Mouse (Mus musculus) neural tube, embryonic 14.5 days (tissue): ENCODE measurements around the gene Abcc3. TPM values are rescaled to one million over a fixed set of nuclear protein-coding genes. Genes with fewer than 3 reads are reported as not detected.
"Not testable (repeated sequence)": the region's sequence is repeated elsewhere in the genome, so short reads cannot be mapped to it uniquely, and the experiment has no call there.

ENCODE experiments used
- ATAC-seq: fragments of 200-750 bp; cut with Nextera tagmentation; 2 replicates; pipeline ENCODE4 v1.8.0; 2017; ENCODE audit warnings: low read depth, mild to moderate bottlenecking, moderate TSS enrichment, moderate library complexity
- H3K27ac ChIP-seq: fragments of 300-500 bp; sonication (generic); 2 replicates; pipeline ENCODE4 v1.5.1; 2014; ENCODE audit warnings: low read depth, mild to moderate bottlenecking, control low read depth, low read length, moderate library complexity, mixed read lengths
- H3K27me3 ChIP-seq: fragments of 300-500 bp; sonication (generic); 2 replicates; pipeline ENCODE4 v1.6.1; 2014; ENCODE audit warnings: low read length; ENCODE audit not compliant: control insufficient read depth, insufficient read depth
- H3K36me3 ChIP-seq: fragments of 300-500 bp; sonication (generic); 2 replicates; pipeline ENCODE4 v1.6.1; 2014; ENCODE audit warnings: low read length, mixed read lengths; ENCODE audit not compliant: control insufficient read depth, insufficient read depth
- H3K4me1 ChIP-seq: fragments of 300-500 bp; sonication (generic); 2 replicates; pipeline ENCODE4 v1.6.1; 2014; ENCODE audit warnings: low read length; ENCODE audit not compliant: control insufficient read depth, insufficient read depth
- H3K4me2 ChIP-seq: fragments of 300-500 bp; sonication (generic); 2 replicates; pipeline ENCODE4 v1.6.1; 2014; ENCODE audit warnings: mild to moderate bottlenecking, low read depth, low read length, control low read depth
- H3K4me3 ChIP-seq: fragments of 300-500 bp; sonication (generic); 2 replicates; pipeline ENCODE4 v1.5.1; 2014; ENCODE audit warnings: low read depth, low read length, control low read depth, mixed read lengths
- H3K9ac ChIP-seq: fragments of 300-500 bp; sonication (generic); replicated peaks from 2 replicates; pipeline ENCODE4 v1.6.1; 2014; ENCODE audit warnings: low read depth, mild to moderate bottlenecking, control low read depth, low read length, mixed read lengths
- H3K9me3 ChIP-seq: fragments of 300-500 bp; sonication (generic); 2 replicates; pipeline ENCODE4 v1.6.1; 2016; ENCODE audit warnings: low read length; ENCODE audit not compliant: control insufficient read depth
- WGBS: fragments of 180-500 bp; shearing (Covaris S2); extraction: QIAGEN DNeasy Blood & Tissue Kit; methylation state at CpG from one replicate; pipeline ENCODE4 v1.1.7; 2014; 5-methylcytosine and 5-hydroxymethylcytosine counted together
- polyA plus RNA-seq: library from polyadenylated mRNA; unstranded; fragments of >200 nt; fragmentation: Nextera tagmentation; extraction: Ambion mirVana; gene quantifications from 2 replicates; pipeline ENCODE4 v1.2.1, GENCODE M21; 2014

Gene Abcc3
- polyA plus RNA-seq, 1 experiment from 2014 or later, result 1.4 TPM

DNA sequence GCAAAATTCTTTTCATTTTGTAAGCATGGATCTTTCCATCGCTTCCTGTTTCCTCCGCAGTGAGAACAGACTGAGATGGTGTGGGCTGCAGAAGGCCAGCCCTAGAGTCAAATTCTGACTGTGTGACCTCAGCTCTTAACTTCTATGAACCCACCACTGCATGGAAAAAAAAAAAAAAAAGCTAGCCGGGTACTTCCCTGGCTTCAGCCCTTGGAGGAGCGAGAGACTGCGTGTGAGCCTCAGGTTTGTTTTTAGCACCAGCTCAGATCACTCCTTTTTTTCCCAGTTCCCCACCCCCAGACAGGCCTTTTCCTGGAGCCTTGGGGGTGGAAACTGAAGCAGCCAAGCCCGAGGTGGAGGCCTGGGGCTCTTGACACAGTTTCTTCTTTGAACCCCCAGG, 12.6 kb upstream of the Abcc3 start:
- 66% methylated on average over 6 of the region's 6 CpGs for WGBS
- no peaks in the 10 kb centered on the region; the same call in 1 of the 2 replicates for H3K36me3 ChIP-seq
- no peak for ATAC-seq
- no peak overlapping the region for H3K27ac ChIP-seq
- H3K4me3 ChIP-seq, result no peak overlapping the region
- H3K4me2 ChIP-seq, result no peak overlapping the region
- peaks cover 24% of the 10 kb centered on the region; the same call in 1 of the 2 replicates for H3K4me1 ChIP-seq
- no peaks in the 10 kb centered on the region for H3K27me3 ChIP-seq
- no peaks in the 10 kb centered on the region for H3K9me3 ChIP-seq
- no peak overlapping the region for H3K9ac ChIP-seq

DNA sequence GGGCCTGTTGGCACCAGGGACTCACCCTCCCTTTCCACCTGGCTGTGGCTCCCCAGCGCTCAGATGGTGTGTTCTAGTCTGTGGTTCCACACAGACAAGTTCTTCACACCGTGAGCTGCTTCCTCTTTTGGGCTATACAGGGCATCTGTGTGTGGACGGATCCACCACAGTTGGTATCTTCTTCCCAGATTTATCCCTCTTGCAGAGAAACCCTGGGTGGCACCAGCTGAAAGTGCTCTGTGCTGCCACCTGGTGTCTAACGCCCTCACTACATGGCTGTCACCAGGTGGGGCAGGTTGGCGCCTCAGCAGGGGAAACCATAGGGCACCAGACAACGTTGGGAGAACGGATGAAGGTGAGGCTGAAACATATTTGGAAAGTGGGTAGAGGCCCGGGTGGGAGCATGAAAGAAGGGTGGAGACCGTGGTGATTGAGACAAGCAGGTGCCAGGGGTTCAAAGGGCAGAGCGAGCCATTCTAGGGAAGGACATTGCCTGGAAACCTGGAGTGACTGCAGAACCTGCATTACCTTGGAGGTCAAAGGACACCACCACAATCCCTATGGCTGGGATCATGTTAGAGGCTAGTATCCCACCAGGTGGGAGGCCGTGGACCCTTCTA, 12.0 kb upstream of the Abcc3 start:
- no peaks in the 10 kb centered on the region; the same call in 1 of the 2 replicates for H3K36me3 ChIP-seq
- no peak overlapping the region for H3K9ac ChIP-seq
- 28% methylated on average over 11 of the region's 11 CpGs for WGBS
- H3K4me1 ChIP-seq, result peaks cover 24% of the 10 kb centered on the region; the same call in 1 of the 2 replicates
- H3K27me3 ChIP-seq, result no peaks in the 10 kb centered on the region
- no peak overlapping the region for H3K4me3 ChIP-seq
- no peak overlapping the region for H3K4me2 ChIP-seq
- no peaks in the 10 kb centered on the region for H3K9me3 ChIP-seq
- H3K27ac ChIP-seq, result no peak overlapping the region
- no peak; the same call in 1 of the 2 replicates for ATAC-seq

DNA sequence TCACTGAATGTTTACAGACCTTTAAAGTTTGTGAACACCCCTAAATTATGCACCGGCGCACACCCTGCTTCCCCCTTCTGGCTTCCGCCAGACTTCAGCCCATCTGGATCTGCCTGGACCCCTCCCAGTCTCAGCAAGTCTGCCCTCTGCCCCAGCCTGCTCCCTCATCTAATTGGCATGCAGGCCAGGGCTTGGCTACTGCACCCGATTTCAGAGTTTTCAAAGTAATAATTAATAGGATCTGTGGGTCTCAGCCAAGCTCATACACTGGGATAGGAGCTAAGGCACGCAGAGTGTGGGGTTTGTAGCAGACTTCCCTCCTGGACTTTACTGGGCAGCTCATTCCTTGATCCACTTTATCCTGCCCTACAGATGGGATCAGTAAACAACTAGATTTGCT, 11.4 kb upstream of the Abcc3 start:
- H3K4me3 ChIP-seq, result no peak overlapping the region
- WGBS, result 60% methylated on average over 5 of the region's 5 CpGs
- no peak overlapping the region for H3K4me2 ChIP-seq
- no peaks in the 10 kb centered on the region for H3K9me3 ChIP-seq
- no peaks in the 10 kb centered on the region for H3K27me3 ChIP-seq
- no peak for ATAC-seq
- H3K4me1 ChIP-seq, result peaks cover 24% of the 10 kb centered on the region; the same call in 1 of the 2 replicates
- no peaks in the 10 kb centered on the region; the same call in 1 of the 2 replicates for H3K36me3 ChIP-seq
- H3K27ac ChIP-seq, result no peak overlapping the region
- no peak overlapping the region for H3K9ac ChIP-seq

DNA sequence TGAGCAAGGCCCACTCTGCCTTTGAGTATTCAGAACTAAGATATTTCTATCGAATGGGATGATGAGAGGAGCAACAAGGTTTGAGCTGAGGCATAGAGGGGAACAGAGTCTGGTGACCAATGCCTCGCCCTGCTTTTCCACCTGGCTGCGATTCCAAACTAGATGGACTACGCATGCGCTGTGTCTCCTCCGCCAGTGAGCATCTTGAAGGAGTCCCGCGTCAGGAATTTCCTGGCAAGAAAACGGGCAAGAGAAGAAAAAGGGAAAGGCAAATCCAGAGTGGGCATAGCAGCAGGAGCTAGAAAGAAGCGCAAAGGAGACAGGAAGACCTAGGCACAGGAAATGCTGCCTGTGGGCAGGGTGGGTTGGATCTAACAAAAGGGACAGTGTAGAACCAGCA, 11.0 kb upstream of the Abcc3 start:
- ATAC-seq, result no peak
- H3K4me1 ChIP-seq, result peaks cover 24% of the 10 kb centered on the region; the same call in 1 of the 2 replicates
- H3K9ac ChIP-seq, result no peak overlapping the region
- H3K4me2 ChIP-seq, result no peak overlapping the region
- no peaks in the 10 kb centered on the region for H3K9me3 ChIP-seq
- WGBS, result 84% methylated on average over 10 of the region's 10 CpGs
- H3K27me3 ChIP-seq, result no peaks in the 10 kb centered on the region
- H3K4me3 ChIP-seq, result no peak overlapping the region
- no peaks in the 10 kb centered on the region for H3K36me3 ChIP-seq
- H3K27ac ChIP-seq, result no peak overlapping the region

DNA sequence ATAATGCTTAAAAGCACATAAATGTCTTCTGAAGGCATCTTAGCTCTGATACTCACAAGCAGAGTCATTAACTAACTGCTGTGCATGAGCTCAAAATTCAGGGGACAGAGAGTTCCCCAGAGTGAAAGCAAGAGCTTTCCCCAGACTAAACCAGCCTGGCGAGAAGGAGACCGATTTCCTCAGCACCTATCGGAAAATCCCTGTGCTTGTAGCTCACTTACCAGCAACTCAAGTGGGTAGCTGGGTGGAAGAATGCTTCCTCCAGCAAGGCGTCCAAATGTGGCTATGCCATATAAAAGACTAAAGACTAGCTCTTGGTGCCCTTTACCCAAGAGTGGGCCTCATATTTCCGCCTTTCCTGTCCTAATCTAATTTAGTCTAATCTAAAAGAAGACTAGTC, 9.9 kb upstream of the Abcc3 start:
- no peaks in the 10 kb centered on the region for H3K9me3 ChIP-seq
- no peak overlapping the region for H3K4me3 ChIP-seq
- no peak overlapping the region for H3K27ac ChIP-seq
- H3K9ac ChIP-seq, result no peak overlapping the region
- ATAC-seq, result no peak
- no peak overlapping the region for H3K4me2 ChIP-seq
- peaks cover 19% of the 10 kb centered on the region; the same call in 1 of the 2 replicates for H3K4me1 ChIP-seq
- H3K27me3 ChIP-seq, result no peaks in the 10 kb centered on the region
- 85% methylated on average over 5 of the region's 5 CpGs for WGBS
- H3K36me3 ChIP-seq, result no peaks in the 10 kb centered on the region

DNA sequence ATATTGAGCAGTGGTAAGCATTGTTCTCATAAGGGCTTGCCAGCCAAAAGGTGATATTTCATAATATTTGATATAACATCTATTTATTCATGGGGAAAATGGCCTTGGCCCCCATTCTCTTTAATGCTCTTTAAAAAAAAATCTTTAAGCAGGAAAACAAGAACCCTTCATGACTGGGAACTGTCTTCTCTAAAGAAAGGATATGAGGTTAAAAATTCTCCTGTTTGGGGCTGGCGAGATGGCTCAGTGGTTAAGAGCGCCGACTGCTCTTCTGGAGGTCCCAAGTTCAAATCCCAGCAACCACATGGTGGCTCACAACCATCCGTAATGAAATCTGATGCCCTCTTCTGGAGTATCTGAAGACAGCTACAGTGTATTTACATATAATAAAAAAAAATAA, 9.2 kb upstream of the Abcc3 start:
- not testable (repeated sequence) for H3K4me2 ChIP-seq, H3K36me3 ChIP-seq, H3K27ac ChIP-seq, H3K9me3 ChIP-seq, H3K9ac ChIP-seq, H3K4me3 ChIP-seq, ATAC-seq, H3K27me3 ChIP-seq
- 93% methylated on average over 4 of the region's 4 CpGs for WGBS
- peaks cover 12% of the 10 kb centered on the region; the same call in 1 of the 2 replicates for H3K4me1 ChIP-seq

DNA sequence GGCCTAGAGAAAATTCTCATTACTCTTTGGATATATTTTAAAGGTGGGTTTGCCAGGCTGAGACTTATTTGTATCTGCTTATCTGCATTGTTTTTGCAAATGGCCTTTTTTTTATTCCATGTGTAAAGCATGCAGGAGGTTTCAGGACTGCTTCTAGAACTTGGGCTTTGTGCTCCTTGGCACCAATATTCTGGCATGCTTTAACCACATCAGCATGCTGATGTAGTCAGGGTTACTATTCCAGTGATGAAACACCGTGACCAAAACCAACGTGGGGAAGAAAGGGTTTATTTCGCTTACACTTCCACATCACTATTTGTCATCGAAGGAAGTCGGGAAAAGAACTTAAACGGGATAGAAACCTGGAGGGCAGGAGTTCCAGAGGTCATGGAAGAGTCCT, 8.2 kb upstream of the Abcc3 start:
- Histone ChIP-seq H3K27me3 (no peaks in the 10 kb centered on the region), H3K9me3 (no peaks in the 10 kb centered on the region), H3K36me3 (no peaks in the 10 kb centered on the region), H3K4me3 (no peak overlapping the region), H3K9ac (no peak overlapping the region), H3K4me1 (0 out of 2 replicates have a peak, but pooled peaks cover 4% of the 10 kb centered on the region), H3K4me2 (no peak overlapping the region), H3K27ac (no peak overlapping the region)
- 61% methylated on average over 6 of the region's 6 CpGs for WGBS
- no peak for ATAC-seq

DNA sequence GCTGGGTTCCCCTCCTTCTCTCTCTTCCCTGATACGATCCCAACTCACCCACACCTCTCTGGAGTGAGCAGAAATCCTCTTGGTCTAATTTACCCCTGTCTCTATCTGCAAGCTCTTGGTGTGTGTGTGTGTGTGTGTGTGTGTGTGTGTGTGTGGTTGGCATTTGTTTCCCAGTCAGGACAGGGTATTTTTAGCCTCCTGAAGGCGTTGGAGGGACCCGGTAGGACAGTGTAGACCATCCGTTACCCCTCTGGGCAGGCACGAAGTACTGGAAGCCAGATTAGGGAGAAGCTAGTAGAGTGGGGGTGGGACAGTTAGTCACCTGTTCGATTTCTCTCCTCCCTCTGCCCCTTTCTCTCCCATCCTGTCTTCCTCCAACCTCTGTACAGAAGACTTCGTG, 1.3 kb upstream of the Abcc3 start:
- 88% methylated on average over 7 of the region's 7 CpGs for WGBS
- Histone ChIP-seq H3K4me3 (no peak overlapping the region), H3K27me3 (no peaks in the 10 kb centered on the region), H3K36me3 (no peaks in the 10 kb centered on the region), H3K9ac (no peak overlapping the region), H3K27ac (no peak overlapping the region), H3K4me1 (no peaks in the 10 kb centered on the region), H3K4me2 (no peak overlapping the region), H3K9me3 (no peaks in the 10 kb centered on the region)
- no peak for ATAC-seq

DNA sequence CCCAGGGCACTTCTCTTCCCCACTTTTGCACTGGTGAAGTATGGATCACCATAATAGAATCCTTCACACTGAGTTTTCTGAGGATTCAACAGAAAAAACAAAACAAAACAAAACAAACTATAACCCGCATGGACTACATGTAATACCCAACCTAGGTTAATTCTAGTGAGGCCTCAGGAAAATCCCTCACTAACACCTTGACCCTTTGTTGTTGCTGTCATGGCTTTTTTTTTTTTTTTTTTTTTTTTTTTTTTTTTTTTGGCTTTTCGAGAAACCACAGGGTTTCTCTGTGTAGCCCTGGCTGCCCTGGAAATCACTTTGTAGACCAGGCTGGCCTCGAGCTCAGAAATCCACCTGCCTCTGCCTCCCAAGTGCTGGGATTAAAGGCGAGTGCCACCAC, 693 bp upstream of the Abcc3 start:
- H3K4me1 ChIP-seq, H3K4me3 ChIP-seq, H3K27me3 ChIP-seq, H3K4me2 ChIP-seq, H3K9ac ChIP-seq, H3K27ac ChIP-seq, H3K36me3 ChIP-seq, ATAC-seq, H3K9me3 ChIP-seq: not testable (repeated sequence)
- WGBS, result 89% methylated on average over 4 of the region's 4 CpGs
